Mouse (Mus musculus) left cerebral cortex, adult 18-20 months (tissue): Measurements from ENCODE around the gene Celsr1. TPM values are rescaled to one million over a fixed set of nuclear protein-coding genes. Genes with fewer than 3 reads are reported as not detected.
"Not testable (repeated sequence)": the region's sequence is repeated elsewhere in the genome, so short reads cannot be mapped to it uniquely, and the experiment has no call there.

Experiments used
- DNase-seq, 2 experiments: peaks; one replicate each; pipeline ENCODE4 v3.0.0; 2021 to 2022; ENCODE audit warnings: low spot score in 2 of 2, mixed read lengths in 1 of 2
- total RNA-seq, 2 experiments: library from RNA; stranded (reverse); gene quantifications; 2 replicates each; pipeline ENCODE4 v1.2.3; 2021

The Celsr1 gene
- total RNA-seq, 2 experiments from 2014 or later, result 4.3 to 5.3 TPM

DNA sequence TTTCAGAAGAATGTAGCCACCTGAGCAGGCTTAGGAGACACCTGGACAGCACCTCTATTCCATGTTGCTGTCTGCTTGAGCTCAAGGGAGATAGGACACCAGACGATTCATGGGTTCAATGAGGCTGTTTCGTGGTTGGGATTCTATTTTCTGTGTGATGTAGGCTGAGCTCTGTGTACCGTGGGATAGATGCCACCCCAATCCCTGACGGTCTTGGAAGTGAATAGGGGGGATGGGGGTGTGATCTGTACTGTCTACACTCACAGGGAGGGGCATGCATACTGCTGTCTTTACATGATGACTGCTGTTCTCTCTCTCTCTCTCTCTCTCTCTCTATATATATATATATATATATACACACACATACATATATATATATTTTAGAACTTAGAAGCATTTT lies 31.8 kb upstream of the Celsr1 start:
- DNase-seq, result no peak

DNA sequence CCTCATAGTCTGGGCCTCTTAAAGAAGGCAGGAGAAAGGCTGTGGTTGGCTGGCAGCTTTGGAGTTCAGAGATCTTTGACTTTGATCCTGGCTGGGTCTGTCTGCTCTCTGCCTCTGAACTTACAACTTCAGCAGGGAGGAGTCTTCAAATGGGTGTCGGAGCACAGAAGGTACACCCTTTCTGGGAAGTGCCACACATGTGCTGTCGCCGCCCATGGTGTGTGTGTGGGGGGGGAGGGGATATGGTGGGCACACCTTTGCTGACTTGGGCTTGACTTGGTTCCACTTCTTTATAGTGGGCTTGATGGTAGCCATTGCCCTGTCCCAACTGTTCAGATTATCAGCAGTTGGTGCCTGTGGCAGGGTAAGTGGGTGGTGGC lies 31.3 kb upstream of the Celsr1 start:
- no peak for DNase-seq

DNA sequence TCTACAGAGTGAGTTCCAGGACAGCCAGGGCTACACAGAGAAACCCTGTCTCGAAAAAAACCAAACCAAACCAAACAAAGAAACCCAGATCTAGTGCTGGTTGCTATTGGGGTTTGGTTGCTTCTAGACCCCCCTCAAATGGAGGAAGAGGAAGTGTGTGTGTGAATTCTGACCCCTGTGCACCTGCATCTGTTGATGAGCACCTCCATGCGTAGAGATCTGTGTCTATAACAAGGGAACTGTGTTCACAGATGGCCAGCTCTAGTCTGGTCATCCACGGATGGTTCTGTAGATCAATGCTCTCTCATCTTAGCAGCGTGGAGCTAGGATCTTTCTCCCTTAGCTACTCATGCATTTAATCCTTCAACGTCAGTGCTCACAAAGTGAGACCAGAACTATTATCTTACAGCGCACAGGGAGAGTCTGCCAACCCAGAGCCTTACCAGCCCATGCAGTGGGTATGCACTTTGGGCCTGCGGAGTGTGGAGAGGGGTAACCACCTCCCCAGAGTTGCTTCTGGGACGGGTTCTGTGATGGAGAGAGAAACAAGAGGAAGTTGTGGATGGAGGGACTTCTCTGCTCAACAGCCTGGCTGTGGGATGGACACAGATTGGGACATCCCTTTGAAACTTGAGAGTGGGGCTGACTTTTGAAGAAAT lies 30.7 kb upstream of the Celsr1 start:
- no peak for DNase-seq

DNA sequence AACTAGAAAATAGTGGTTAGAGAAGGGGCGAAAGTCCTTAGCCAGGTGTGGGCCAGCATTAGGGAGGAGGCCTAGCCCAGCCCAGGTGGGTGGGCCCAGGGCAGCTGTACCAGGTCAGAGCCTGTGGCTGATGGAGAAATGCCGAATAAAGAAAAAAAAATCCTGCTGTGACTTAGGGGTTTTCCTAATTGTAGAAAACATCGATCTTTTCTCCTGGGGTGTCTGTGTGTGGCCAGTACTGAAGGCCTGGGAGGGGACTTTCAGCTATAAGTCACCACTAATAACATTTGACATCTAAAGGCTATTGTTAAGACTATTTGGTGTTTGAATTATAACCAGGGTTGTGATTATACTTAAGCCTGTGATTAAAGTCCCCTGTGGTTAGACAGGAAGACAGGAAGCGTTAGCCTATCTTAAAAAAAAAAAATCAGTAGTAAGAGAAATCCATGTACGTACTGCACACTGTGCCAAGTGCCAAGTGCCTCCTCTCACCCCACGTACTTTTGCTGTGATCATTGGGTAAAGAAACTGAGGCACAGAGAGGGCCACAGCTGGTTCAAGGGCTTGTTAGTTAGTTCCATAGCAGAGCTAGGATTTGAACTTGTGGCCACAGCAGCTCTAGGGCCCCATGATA lies 28.4 kb upstream of the Celsr1 start:
- DNase-seq, result no peak

DNA sequence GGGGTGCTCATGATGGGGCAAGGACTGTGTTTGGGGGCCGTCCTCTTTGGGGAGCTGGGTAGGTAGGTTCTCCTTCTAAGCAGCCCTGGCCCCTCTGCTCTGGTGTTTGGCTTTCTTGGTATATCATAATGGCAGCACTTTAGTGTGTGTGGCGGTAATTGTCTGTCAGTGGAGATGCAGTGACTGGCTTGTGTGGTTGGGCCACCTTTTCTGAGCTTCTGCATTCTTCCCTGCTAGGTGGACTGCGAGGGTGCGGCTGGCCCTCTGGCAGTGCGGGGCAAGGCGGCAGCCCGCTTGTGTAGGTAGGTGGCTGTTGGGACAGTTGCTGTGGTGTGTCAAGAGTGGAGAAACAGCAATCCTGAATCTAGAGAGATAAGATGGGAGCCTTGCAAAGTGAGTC lies 27.6 kb upstream of the Celsr1 start:
- DNase-seq, result no peak

DNA sequence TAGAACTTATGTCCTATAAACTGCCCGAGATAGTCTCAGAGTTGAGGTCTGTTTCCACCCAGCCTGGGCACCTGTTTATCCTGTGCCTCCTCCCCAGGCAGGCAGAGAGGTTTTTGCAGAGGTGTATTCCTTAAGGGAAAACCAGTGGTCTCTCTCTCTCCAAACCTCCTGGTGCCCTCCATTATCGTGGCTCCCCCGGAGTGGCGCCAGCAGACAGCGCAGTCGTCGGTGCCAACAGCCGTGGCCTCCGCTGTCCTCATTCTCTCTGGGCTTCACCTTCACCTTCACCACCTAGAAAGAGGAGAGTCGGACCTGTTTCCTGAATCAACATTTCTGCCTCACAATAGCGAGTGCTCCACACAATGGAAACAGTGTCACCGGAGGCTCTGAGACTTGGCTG lies 27.0 kb upstream of the Celsr1 start:
- no peak for DNase-seq

DNA sequence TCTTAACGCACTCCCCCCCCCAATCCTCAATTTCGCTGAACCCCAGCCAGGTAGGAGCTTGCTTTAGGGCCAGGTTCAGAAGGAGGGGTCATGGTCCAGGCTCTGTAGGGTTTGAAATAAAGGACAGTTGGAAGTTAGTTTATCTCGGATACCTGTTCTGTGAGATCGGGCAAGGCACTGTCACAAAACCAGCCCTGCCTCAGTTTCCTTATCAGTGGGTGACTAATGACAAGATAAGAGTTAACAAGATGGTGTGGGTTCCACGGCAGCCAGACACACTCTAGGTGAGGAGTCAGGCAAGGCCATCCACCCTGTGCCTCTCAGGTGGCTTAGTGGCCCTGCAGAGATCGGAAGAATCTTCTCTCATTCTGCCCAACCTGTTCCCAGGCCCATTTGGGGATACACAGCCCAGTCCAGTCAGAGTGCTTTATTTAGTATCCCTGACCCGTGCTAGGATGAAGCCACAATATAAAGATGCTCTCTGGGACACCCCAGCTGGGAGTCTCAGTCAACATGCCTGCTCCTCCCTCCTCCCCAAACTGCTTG lies 26.3 kb upstream of the Celsr1 start:
- no peak for DNase-seq

DNA sequence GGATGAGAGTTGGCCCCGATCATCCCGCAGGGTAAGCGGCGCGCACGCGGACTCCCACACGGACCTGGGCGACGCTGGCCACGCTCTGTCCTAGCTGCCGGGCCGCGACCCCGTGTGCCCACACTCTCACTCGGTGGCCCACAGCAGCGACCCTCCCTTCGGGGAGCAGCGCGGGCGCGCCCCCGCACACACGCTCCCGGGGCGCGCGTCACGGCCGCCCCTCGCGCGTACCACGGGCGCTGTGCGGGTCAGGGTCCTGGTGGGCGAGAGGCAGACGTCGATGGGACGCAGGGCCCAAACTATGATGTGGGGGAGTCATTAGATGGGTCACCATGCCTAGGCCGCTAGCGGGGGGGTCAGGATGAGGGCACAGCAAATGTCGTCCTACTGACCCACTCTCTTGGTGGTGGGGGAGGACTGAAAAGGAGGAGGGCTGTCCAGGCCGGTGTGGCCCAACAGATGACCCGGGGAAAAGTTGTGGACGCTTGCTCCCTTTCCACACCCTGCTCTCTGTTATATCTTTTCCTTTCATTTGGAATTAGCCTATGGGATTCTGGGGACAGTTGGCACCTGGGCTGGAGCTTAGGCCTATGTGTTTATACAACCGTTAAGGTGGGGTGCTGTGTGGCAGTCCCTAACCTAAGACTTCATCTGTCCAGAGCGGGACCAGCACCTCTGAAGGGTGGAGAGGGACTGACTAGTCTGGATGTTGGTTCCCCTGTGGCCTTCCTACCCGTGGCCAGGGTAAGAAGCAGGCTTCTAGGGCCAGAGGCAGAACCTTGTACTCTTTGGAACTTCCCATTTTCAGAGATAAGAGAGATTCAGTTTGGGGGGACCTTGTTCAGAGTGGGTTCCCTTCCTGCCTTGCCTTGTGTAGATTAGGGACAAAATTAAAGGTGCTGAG lies 25.6 kb upstream of the Celsr1 start:
- DNase-seq, result no peak

DNA sequence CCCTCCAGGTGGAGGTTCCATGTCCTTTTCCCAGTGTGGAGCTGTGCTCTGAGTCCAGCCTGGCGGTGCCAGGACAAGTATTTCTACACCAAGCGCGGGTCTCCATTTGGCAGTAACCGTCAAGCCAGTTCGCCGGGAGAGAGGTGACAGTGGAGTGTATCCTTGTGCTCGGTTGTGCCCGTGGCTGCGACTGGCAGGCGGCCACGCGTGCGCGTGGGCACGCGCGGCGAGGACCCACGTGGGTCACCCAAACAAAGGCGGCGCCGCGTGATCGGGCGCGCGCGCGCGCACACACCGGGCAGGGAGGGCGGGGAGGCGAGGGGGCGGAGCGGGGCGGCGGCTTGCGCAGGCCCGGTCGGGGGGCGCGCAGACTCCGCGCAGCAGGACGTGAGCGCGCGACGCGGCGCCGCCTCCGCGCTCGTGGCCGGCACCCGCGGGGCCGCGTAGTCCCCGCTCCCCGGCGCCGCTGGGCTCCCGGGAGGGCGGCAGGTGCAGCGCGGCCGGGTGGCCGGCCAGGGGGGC lies 24.9 kb upstream of the Celsr1 start:
- DNase-seq, result peak; percentile 79 to 90

DNA sequence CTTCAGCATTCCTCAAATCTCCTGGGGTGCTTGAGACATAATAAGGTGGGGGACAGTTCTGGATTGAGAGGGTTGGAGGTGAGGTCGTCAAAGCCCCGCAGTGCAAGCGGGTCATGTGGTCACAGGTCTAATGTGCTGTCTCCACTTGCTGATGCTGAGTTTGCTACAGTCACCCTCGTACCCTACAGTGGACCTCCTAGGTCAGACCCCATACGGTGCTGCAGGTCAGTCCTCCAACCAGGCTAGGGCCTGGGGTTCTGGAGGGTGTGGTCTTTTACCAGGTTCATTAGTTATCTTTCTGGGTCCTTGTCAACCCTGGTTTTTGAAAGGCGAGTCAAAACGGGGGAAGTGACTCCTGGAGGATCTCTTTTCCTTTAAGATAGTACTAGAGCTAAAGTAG lies 24.3 kb upstream of the Celsr1 start:
- DNase-seq, result no peak

DNA sequence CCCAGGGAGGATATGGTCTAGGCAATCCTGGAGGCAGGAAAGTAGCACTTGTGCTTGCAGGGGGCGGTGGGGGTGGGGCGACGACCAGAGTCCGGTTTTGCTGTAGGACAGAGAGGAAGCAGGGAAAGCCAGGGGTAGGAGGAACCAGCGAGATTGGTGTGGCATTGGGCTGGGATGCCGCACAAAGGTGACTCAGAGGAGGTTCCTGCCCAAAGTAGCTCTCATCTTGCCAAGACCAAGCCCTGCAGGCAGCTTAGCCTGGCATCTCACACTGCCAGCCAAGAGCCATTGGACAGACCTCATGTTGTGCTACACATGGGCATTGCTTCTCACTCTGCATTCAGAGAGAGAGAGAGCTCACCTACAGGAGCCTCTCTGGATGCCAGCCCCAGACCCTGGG lies 23.8 kb upstream of the Celsr1 start, which contains the start of gene Gramd4:
TSS of gene Gramd4 (plus strand) at position 283 of the 400 bp plus-strand sequence.
- no peak for DNase-seq

DNA sequence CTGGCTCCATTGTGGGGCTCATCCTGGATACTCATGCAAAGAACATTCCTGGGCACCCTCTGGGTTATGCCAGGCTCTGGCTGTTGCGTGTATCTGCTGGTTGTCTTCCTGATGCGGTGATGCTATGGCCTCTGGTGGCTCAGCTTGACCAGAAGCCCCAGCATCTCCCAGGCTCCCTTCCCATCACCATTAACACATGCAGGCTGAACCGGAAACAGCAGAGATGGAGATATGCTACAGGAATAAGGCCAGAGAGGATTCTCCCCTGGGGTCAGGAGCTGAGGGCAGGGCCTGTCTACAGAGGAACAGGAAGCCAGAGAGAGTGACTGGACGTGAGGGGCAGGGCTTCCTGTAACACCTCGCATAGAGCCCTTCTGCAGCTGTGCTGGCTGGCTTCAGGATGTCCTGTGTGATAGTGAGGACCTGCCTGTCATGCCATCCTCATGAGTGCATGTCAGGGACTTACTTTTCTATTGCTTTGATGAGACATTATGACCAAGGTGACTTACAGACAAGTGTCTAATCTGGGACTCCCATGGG lies 22.7 kb upstream of the Celsr1 start:
- no peak for DNase-seq

DNA sequence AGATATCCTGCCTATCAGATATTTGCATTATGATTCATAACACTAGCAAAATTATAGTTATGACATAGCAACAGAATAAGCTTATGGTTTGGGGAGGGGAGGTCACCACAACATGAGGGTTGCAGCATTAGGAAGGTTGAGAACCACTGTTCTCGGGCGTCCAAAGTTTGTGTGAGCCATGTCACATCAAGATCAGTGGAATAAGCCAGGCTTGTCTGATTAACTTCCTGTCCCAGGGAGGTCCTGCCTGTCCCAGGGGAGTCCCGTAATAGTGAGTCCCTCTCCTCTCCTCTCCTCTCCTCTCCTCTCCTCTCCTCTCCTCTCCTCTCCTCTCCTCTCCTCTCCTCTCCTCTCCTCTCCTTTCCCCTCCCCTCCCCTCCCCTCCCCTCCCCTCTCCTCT lies 21.3 kb upstream of the Celsr1 start:
- DNase-seq, result not testable (repeated sequence)

DNA sequence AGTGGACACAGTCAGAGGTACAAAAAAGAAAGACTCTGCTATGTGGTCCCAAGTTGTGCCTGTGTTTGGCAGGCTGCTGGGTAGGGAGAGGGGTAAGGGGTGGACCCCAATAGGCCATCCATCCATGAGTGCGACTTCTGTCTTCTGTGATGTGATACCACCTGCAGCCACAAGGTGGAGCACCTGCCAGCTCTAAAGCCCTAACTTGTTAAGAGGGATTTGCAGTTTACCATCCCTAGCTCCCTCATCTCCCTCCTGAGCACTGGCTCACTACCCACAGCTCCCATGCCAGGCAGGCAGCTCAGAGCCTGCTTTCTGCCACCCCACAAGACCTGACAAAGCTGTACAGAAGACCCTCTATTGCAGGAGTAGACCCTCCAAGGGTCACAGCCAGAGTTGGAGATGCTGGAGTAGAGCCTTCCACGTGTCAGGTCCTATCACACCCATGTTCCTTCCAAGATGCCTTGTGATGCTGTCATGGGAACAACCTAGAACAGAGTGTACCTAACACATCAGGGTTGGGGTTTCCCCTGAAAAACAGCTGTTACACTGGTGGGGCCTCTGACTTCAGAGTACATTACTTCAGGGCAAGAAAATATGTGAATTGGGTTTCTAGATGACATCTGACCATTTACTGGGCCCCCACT lies 20.4 kb upstream of the Celsr1 start:
- peak; percentile 81 to 85 for DNase-seq

DNA sequence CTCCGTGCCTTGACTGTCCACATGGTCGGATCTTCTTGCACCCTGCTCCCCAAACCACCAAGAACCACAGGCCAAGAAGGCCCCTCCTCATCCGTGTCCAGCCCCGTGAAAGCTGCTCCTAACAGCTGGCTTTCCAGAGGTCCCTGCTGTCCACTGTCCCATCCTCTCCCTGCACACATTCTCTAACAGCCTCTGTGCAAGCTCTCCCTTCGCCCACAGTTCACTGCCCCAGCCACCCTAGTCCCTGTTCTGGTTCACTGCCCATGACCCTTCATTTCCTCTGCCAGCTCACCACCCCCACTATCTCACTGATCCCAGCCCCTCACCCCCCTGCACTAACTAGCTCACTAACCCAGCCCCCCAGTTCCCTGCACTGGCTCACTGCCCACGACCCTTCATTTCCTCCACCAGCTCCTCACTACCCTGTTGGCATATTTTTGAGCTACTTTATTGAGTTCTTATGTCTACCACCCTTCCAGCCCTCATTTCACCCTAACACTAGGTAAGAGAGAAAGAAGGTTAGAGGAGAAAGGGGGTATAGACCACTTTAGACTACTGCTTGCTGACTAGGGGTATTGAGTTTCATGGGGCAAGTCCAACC lies 18.4 kb upstream of the Celsr1 start:
- no peak for DNase-seq

DNA sequence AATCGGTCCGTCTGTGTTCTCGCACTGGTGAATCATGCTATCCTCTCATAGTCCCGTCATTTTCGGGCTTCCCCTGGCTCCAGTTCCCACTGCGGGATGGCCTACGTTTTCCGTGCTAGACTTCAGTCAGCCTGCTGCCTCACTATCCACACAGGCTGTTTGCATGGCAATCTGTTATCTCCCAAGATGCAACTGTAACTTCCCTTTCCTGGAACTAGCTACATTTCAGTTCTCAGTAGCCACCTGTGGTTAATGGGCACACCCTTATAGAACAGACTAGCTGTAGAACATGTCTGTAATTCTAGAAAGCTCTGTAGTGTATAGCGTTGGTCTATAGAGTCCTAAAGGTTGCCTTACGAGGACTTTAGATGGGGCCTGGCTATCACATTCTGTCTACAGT lies 17.6 kb upstream of the Celsr1 start:
- no peak for DNase-seq

DNA sequence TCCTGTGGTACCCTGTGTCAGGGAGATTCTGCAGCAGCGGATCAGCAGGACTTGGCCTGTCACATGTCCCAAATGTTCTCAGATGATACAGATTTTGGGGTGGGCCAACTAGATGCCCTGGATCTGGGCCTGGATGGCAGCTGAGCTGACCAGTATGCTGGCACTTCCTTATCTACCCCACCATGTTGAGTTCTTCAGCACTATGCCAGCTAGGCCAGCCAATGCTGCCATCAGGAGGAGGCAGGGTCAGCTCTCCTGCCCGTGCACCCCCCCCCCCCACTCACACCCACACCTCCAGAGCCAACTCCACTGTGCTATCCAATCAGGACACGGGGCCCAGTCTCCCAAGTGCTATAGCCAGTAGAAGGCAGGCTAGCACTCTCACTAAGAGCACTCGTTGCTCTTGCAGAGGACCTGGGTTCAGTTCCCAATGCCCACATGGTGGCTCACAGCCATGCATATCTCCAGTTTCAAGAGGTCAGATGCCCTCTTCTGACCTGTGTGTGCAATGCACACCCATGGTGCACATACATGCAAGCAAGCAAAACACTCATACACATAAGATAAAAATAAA lies 16.7 kb upstream of the Celsr1 start:
- no peak for DNase-seq

DNA sequence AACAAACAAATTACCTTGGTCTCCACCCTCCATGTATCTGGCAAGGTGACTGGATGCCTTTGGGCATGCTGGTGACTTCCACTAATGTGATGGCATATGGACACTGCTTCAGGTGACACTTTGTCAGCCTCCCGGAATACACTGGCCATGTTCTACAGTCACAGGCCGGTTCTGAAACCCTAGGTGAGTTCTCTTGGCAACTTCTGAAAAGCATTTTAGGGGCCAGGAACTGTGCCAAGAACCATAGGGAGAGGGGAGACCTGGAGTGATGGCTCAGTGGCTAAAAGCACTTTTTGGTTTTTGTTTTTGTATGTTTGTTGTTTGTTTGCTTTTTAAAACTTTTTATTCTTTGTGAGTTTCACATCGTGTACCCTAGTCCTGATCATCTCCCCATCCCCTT lies 15.9 kb upstream of the Celsr1 start:
- DNase-seq, result no peak

DNA sequence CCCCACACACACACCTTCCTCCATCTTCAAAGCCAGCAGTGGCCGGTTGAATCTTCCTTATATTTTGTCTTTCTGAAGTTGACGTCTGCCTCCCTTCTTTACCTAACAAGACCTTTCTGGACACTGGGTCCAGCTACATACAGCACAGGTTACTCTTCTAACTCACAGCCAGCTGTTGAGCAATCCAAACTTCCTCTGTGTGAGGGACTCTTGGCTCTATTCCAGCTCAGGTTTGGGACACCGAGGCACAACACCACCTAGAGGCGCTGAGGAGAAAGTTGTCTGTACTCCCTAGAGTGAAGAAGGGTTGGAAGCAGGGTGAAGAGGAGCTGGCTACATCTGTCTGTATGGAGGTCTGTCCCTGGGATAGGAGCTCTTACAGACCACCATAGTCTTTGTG lies 8.8 kb upstream of the Celsr1 start:
- no peak for DNase-seq

DNA sequence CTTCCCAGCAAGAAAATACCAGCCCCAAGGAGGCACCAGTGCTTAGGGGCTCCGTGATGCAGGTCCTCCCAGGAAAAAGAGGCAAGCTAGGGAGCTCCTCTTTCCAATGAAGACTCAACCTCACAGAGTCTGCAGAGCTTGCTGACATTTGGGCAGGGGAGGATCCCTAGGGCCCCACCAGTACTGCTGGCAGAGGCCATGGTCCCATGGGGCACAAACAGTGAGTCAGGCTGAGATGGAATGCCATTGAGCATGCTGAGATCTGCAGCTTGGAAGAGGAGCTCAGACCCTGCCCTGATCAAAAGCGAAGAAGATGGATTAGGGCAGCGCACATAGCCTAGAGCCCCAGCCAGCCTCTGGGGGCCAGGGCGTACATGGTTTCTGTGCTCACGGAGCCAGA lies 7.8 kb upstream of the Celsr1 start:
- DNase-seq, result no peak
